Mouse (Mus musculus) embryo, embryonic 11.5 days (tissue): ENCODE data around the gene Arl4c.

Source experiments
- DNase-seq: peaks from one replicate; pipeline ENCODE4 v3.0.0-alpha.2; 2012; ENCODE audit warnings: low read depth, low spot score

Gene Arl4c

DNA sequence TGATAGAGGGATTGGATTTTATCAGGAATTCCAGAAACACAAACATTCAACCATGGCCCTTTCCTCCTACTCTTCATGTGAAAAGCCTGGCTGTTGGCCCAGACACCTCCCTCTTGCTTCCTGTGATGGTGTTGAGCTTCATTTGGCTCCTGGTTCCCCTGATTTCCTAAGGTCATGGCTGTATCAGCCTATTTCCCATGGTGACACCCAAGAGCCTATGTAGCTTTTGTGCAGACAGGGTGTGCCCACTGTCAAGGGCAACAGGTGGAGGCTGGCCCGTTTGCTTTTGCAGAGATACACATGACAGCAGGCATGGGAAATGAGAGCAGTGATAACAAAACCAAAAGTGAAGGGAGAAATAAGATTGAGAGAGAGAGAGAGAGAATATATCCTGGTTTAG is 76.8 kb downstream of the Arl4c start:
- DNase-seq, result no peak

DNA sequence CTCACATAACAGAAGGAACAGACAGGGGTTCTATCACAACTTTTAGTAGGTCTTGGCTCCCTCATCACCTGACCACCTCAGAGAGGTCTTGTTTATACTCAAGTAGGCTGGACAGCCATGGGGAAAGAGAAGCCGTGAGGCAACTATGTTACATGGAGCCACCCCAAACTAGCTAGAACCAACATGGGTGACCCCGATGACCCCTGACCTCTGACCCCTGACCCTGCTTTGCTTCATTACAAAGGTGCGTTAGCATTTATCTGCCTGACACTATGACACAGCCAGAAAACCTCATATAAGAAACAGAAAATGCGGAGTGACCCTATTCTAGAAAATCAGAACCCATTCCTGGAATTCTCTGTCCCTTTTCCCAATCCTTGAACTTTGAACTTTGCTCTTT is 77.6 kb downstream of the Arl4c start:
- no peak for DNase-seq

DNA sequence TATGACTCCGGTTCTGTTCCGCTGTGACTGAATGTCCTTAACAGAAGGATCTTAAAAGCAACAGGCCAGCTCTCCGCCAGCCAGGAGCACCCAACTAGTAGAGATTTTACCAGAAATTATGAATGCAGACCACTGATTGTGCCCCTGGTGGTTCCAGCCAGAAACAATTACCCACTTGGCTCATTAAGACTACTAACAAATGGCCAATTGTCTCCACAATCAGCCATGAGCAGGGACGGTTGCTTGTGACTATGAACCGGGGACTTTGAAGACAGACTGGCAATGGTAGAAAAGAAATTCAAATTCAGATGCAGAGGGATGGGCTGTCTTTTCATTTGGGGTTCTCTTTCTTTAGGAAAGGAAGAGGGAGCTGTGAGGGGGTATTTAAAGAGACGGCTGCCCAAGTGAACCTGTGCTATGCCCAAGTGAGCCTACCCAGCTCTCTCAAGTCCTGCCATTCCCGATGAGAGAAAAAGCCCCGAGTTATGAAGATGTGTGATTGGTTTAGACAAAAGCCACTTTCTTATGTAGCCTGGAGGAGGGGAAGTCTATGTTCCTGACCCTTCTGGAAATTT is 78.4 kb downstream of the Arl4c start:
- no peak for DNase-seq
